Mouse (Mus musculus) testis, adult 2 months (tissue): ENCODE data around the gene Ap1m2. TPM values are rescaled to one million over a fixed set of nuclear protein-coding genes. Genes with fewer than 3 reads are reported as not detected.

Source experiments
- H3K27ac ChIP-seq: fragments of 200-500 bp; 2 replicates; pipeline ENCODE4 v1.5.1; 2012; ENCODE audit warnings: low read depth, low read length; ENCODE audit not compliant: control insufficient read depth, insufficient read depth
- H3K27me3 ChIP-seq: fragments of 200-500 bp; 2 replicates; pipeline ENCODE4 v1.6.1; 2012; ENCODE audit warnings: mild to moderate bottlenecking, low read length, moderate library complexity; ENCODE audit not compliant: control insufficient read depth, insufficient read depth
- H3K36me3 ChIP-seq: fragments of 200-500 bp; 2 replicates; pipeline ENCODE4 v1.6.1; 2012; ENCODE audit warnings: mild to moderate bottlenecking, low read length; ENCODE audit not compliant: control insufficient read depth, insufficient read depth
- H3K4me1 ChIP-seq: fragments of 200-500 bp; 2 replicates; pipeline ENCODE4 v1.6.1; 2012; ENCODE audit warnings: low read length; ENCODE audit not compliant: control insufficient read depth, insufficient read depth
- H3K4me3 ChIP-seq: fragments of 200-500 bp; 2 replicates; pipeline ENCODE4 v1.5.1; 2012; ENCODE audit warnings: low read depth, mild to moderate bottlenecking, low read length, moderate library complexity, mixed read lengths; ENCODE audit not compliant: control insufficient read depth
- CTCF ChIP-seq: fragments of 200-500 bp; IDR thresholded peaks from 2 replicates; pipeline ENCODE4 v1.5.1; 2012; ENCODE audit warnings: low read depth, mild to moderate bottlenecking, inconsistent platforms, low read length, moderate library complexity; ENCODE audit not compliant: control insufficient read depth, insufficient read depth, insufficient replicate concordance
- POLR2A ChIP-seq: fragments of 200-500 bp; IDR thresholded peaks from 2 replicates; pipeline ENCODE4 v1.6.1; 2012; ENCODE audit warnings: low read depth, mild to moderate bottlenecking, inconsistent platforms, low read length, moderate library complexity; ENCODE audit not compliant: control insufficient read depth
- polyA plus RNA-seq: library from polyadenylated mRNA; depleted of rRNA; stranded (reverse); fragments of >200 nt; gene quantifications from 2 replicates; pipeline ENCODE4 v1.2.3, GENCODE M21; 2012; rRNA removed

The Ap1m2 gene
- polyA plus RNA-seq: 3.0 and 3.8 TPM in 2 replicates

DNA sequence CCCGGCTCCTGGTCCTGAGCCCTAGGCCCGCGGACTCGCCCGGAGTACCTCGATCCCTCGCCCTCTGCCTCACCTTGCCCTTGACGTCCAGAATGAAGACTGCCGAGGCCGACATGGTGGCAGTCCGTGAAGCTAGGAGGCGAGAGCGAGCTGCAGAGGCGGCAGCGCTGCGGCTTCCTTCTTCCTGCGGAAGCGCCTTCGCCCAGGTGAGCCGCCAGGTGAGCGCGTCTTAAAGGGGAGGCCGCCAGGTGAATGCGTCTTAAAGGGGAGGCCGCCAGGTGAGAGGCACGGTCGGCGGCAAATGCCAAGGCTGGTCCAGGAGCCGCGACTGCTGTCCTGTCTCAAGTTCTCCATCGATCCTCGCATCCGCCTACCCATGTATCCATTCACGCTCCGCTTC lies at the start of gene Ap1m2:
Gene Ap1m2, minus strand, starts transcription at position 204 of the 400 bp plus-strand sequence.
- peak within 1 kb of the TSS; percentile 54 for H3K4me3 ChIP-seq
- H3K36me3 ChIP-seq: no peaks in the 10 kb centered on the region
- TF ChIP-seq CTCF (no peak), POLR2A (no peak)
- H3K4me1 ChIP-seq: peaks cover 19% of the 10 kb centered on the region
- no peak within 1 kb of the TSS for H3K27ac ChIP-seq
- H3K27me3 ChIP-seq: no peaks in the 10 kb centered on the region

DNA sequence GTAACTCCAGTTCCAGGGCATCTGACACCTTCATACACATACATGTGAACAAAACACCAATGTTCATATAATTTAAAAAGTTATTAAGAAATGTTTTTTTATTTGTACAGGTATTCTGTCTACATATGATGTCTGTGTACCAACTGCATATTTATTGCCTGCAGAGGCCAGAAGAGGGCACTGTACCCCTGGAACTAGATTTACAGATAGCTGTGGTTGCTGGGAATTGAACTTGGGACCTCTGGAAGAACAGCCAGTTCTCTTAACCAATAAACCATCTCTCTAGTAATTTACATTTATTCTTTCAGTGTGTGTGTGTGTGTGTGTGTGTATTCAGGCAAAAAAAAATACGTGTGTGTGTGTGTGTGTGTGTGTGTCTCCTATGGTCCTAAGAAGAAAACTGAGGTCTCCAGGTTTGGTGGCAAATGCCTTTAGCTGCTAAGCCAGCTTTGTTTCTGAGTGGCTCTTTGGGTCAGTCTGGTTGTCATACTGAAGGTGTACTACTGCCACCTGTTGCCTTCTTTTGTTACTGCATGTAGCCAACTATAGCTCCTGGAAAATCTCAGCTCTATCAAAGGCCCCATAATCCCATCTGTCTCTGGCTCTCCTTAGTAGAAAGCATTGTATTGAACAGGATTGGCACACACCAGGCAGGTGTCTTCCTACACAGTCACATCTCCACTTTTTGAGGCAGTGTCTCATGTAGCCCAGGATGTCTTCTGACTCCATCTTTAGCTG lies 45.0 kb upstream of the Ap1m2 start:
- Histone ChIP-seq H3K4me1 (no peaks in the 10 kb centered on the region), H3K27ac (no peak overlapping the region), H3K27me3 (no peaks in the 10 kb centered on the region), H3K36me3 (no peaks in the 10 kb centered on the region), H3K4me3 (no peak overlapping the region)
- TF ChIP-seq POLR2A: no peak
- no peak; the same call in 1 of the 2 replicates for TF ChIP-seq CTCF

DNA sequence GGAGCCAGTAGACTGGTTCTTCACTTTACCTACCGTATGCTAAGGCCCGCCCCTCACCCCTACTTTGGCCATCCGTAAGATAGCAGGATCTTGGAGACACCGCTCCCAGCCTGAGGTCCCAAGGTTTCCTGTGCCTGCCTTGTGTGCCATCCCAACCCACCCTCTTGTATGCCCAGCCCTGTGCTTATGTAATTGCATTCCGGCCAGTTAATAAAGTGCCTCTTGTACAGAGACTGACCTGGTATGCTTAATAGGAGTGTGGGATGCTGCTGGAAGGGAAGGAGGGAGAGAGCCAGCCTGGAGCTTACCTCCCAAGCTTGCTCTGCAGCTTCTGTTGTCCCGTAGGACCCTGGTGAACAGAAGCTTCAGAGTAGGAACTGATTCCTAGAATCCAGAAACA lies 42.7 kb upstream of the Ap1m2 start:
- H3K27me3 ChIP-seq: no peaks in the 10 kb centered on the region
- no peak overlapping the region for H3K27ac ChIP-seq
- no peaks in the 10 kb centered on the region for H3K4me1 ChIP-seq
- no peak for TF ChIP-seq POLR2A
- no peak for TF ChIP-seq CTCF
- no peak overlapping the region for H3K4me3 ChIP-seq
- no peaks in the 10 kb centered on the region for H3K36me3 ChIP-seq

DNA sequence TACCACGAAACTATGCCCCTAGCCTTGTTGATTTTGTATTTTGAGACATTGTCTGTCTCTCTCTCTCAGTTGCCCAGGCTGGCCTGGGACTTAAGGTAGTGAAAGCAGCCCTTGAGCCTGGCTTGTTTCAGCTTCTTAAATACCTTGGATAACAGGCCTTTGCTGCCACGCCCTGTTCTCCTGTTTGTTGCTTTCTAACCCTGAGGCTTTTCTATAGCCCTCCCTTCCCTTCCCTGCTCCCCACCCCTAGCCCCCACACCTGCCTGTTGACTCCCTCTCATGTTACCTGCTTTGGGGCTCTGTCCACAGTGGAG lies 41.2 kb upstream of the Ap1m2 start:
- H3K4me3 ChIP-seq: no peak overlapping the region
- no peak overlapping the region for H3K27ac ChIP-seq
- no peaks in the 10 kb centered on the region for H3K36me3 ChIP-seq
- H3K27me3 ChIP-seq: no peaks in the 10 kb centered on the region
- TF ChIP-seq CTCF: no peak
- TF ChIP-seq POLR2A: no peak
- H3K4me1 ChIP-seq: no peaks in the 10 kb centered on the region

DNA sequence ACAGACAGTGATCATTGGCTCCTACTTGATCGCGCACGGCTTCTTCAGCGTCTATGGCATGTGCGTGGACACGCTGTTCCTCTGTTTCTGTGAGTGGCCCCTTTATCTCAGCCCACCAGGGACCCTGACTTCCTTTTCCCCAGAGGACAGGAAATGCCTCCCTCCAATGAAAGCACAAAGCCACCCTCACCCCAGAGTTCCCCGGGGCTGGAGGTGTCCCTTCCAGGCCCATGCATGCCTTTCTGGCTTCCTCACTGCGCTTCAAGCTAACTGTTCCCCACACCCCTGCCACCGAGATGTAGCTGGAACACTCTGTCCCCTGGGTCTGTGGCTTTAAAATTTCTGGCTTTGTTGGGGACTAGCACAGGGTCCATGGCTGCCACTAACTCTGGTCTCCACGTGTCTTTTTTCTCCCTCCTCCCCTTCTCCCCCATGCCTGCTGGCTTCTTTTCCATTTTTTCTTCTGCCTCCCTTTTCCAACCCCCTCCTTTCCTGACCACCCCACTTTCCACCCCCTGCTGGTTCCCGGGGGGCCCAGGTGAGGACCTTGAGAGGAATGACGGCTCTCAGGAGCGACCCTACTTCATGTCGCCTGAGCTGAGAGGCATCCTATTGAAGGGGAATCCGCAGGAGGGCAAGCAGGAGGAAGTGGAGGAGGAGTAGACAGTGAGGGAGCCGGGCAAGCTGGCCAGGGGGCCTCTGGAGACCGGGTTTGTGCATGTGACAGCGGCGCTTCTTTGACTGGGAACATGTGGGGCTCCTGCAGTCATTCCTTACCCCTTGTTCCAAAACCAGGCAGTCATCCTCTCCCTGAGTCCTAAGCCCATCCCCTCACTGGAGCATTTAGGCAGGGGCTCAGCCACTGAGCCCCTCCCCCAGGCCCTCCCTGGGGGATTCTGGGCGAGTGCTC lies 40.6 kb upstream of the Ap1m2 start:
- Histone ChIP-seq H3K27ac (no peak overlapping the region), H3K4me3 (no peak overlapping the region), H3K36me3 (no peaks in the 10 kb centered on the region), H3K4me1 (no peaks in the 10 kb centered on the region), H3K27me3 (no peaks in the 10 kb centered on the region)
- no peak for TF ChIP-seq CTCF
- no peak for TF ChIP-seq POLR2A

DNA sequence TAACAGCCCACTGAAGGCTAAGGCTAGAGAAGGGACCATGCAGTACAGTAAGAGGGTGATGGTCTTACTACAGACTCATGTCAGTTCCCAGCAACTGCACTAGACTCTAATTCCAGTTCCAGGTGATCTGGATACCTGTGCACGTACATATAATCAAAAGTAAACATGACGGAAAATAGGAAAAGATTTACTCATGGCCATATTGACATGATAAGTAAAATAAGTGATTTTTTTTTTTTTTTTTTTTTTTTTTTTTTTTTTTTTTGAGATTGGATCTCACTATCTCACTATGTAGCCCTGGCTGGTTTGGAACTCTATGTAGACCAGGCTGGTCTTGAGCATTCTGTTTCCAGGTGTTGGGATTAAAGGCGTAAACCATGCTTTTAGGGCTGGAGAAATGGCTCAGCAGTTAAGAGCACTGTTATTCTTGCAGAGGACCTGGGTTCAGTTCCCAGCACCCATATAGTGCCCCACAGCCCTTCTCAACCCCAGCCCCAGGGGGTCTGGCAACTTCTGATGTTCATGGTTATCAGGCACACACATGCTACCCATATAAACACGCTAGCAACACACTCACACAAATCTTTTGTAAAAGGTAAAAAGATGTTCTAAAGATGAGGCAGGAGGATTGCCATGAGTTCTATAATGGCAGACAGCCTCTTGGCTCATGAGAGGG lies 39.7 kb upstream of the Ap1m2 start:
- Histone ChIP-seq H3K4me1 (no peaks in the 10 kb centered on the region; the same call in 1 of the 2 replicates), H3K27me3 (no peaks in the 10 kb centered on the region), H3K36me3 (no peaks in the 10 kb centered on the region), H3K4me3 (no peak overlapping the region), H3K27ac (no peak overlapping the region)
- TF ChIP-seq POLR2A (no peak), CTCF (no peak)

DNA sequence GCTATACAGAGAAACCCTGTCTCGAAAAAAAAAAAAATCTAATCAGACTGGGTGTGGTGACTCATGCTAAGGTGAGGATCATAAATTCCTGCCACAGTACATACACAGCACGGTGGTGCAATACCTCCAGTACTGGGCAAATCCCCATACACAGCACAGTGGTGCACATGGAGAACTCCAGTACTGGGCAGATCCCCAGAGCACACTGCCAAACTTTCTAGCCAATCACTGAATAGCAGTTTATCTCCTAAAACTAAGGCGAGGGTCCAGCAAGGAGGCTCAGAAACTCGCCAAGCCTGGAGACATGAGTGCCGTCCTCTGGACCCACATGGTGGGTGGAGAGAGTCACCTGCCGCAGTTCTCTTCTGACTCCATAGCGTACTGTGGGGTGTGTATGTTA lies 39.0 kb upstream of the Ap1m2 start:
- TF ChIP-seq POLR2A (no peak), CTCF (no peak)
- H3K36me3 ChIP-seq: no peaks in the 10 kb centered on the region
- no peaks in the 10 kb centered on the region for H3K27me3 ChIP-seq
- no peak overlapping the region for H3K4me3 ChIP-seq
- H3K27ac ChIP-seq: no peak overlapping the region
- H3K4me1 ChIP-seq: no peaks in the 10 kb centered on the region; the same call in 1 of the 2 replicates
